Mouse (Mus musculus): ENCODE measurements around the gene Tcte3.
"Not testable (repeated sequence)": the region's sequence is repeated elsewhere in the genome, so short reads cannot be mapped to it uniquely, and the experiment has no call there.

Tcte3 gene

GRCm38 (mm10) chr17:15031414-15031813, 9.9 kb downstream of the Tcte3 start:
- DNase-seq (ENCODE audit: low spot score) = not testable (repeated sequence)

- DNase-seq (ENCODE audit: low spot score) = not testable (repeated sequence)
Observed at GRCm38 (mm10) chr17:15025513-15025912, 15.8 kb downstream of the Tcte3 start.

DNA sequence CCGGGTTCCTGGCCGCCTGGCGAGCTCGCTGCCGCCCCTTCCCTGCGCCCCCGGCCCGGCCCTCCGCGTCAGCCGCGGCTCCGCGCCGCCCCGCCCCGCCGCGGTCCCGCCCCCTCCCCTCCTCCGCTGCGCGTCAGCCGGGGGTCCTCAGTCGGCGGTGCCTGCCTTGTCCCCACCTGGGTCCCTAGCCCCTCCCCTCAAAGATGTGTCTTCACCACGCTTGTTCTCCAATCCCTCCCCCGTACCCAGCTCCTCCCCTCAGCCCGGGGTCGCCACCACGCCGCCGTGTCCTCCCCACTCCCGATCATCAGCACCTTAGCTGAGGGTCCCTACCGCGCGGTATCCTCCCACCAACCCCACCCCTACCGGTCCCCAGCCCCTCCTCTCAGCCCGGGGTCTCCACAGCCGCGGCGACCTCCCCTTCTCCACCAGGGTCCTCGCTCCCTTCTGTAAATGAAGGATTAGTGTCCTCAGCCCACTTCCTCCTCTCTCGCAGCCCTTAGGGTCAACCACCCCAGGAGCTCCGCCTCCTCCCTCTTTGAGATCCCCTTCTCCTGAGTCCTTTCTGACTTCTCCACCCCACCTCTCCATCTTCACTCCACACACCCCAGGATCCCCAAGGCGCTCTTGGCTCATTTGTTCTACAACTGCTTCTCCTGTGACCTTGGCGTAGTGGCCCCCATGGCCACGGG, 16.6 kb downstream of the Tcte3 start:
- DNase-seq (ENCODE audit: low spot score) = not testable (repeated sequence)

DNA sequence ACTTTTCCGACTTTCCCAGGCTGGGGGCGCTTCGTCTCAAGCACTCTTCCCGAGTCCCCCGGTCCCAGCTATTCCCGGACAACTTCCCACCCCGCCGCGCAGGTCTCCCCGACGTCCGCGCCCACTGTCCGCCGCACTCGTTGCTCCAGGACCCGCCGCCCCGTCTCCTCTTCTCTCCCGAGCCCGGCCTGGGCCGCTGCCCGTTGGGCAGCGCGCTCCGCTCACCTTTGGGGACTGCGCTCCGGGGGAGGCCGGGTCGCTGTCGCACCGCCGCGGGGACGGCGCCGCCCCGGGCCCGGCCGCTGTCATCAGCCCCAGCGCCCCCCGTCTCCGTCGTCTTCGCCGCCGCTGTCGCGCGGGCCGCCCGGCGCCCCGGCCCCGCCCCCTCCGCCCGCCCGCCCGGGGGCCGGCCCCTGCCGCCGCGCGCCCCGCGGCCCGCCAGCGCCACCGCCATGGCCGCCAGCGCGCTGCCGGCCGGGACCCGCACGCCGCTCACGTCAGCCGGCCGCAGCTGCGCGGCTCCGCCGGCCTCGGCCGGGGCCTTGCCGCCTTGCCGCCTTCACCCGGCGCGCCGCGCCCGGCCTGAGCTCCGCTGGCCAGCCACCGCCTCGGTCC, 17.3 kb downstream of the Tcte3 start:
- DNase-seq (ENCODE audit: low spot score) = not testable (repeated sequence)

GRCm38 (mm10) chr17:15021503-15022220, 19.6 kb downstream of the Tcte3 start:
- peak; percentile 4 for DNase-seq (ENCODE audit: low spot score)

DNA sequence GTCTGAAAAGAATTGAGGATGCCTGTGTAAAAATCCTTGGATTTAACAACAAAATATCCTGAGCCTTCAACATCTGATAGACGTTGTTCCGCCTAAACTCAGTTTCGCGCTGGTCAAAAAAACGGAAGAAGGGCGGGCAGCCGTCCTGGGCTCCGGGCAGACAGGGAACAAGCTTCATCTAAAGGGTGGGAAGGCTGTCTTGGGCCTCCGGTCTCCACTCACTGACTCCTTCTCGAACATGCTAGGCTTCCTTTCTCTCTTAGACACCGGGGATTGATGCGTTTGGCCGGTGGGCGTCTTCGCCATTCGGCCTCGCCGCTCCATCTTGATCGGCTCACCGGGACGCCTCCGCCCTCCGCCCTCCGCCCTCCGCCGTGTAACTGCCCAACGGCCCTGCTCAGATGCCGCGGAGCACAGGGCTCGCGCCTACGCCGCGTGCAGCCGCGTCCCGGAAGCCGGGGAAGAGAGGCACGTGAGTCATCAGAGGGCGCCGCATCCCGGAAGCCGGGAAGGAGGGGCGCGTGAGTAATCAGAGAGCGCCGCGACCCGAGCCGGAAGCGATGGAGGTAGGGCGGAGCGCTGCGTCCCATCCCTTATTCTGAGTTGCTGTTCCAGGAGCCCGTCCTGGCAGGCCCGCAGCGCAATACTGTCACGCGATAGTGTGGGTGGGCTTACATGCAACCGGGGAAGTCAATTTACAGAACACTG, 31.4 kb downstream of the Tcte3 start, which contains the start of gene Gm3435:
Gm3435 (plus strand) TSS at position 471 of the 708 bp plus-strand sequence.
- DNase-seq (ENCODE audit: low spot score) = not testable (repeated sequence)

DNA sequence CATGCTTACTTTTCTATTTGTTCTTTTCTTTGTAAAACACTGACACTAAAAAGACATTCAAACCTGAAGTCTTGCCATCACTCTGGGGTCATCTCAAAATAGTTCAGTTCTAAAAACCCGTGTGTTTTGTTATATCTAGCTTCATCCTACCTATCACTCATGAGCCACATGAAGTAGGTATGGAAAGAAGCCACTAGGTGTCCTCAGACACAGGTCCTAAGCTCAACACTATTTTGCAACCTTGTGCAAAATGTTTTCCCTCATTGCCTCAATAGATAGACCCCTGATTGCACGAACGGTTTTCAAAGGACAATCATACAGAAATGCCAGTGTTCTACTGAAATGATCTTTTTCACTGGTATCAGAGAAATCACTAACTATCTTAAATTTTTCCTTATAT, 32.2 kb downstream of the Tcte3 start:
- not testable (repeated sequence) for DNase-seq (ENCODE audit: low spot score)

GRCm38 (mm10) chr17:15000047-15000446, 41.2 kb downstream of the Tcte3 start:
- DNase-seq (ENCODE audit: low spot score) = not testable (repeated sequence)

GRCm38 (mm10) chr17:14994140-14994539, 47.1 kb downstream of the Tcte3 start:
- not testable (repeated sequence) for DNase-seq (ENCODE audit: low spot score)

- not testable (repeated sequence) for DNase-seq (ENCODE audit: low spot score)
Observed at GRCm38 (mm10) chr17:14993139-14993832, 48.0 kb downstream of the Tcte3 start.

- DNase-seq (ENCODE audit: low spot score) = not testable (repeated sequence)
Observed at GRCm38 (mm10) chr17:14992522-14993138, 48.7 kb downstream of the Tcte3 start.

- DNase-seq (ENCODE audit: low spot score) = not testable (repeated sequence)
Observed at GRCm38 (mm10) chr17:14990116-14990702, 51.1 kb downstream of the Tcte3 start.

- not testable (repeated sequence) for DNase-seq (ENCODE audit: low spot score)
Observed at GRCm38 (mm10) chr17:14978362-14979038, 62.8 kb downstream of the Tcte3 start, which contains the start of the genes 9030025P20Rik and Gm3417. Gene 9030025P20Rik (plus strand): TSS chr17:14978468. Gene Gm3417 (minus strand): TSS chr17:14978790.

DNA sequence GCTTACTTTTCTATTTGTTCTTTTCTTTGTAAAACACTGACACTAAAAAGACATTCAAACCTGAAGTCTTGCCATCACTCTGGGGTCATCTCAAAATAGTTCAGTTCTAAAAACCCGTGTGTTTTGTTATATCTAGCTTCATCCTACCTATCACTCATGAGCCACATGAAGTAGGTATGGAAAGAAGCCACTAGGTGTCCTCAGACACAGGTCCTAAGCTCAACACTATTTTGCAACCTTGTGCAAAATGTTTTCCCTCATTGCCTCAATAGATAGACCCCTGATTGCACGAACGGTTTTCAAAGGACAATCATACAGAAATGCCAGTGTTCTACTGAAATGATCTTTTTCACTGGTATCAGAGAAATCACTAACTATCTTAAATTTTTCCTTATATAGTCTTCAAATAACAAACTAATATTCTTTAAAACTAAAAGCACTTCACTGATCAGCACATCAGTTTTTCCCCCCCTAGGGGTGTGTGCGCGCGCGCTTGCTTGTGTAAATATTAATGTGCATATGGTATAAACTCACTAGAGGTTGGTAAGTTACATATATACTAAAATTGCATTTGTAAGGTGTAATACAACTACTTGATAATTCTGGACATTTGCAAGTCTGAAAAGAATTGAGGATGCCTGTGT, 63.4 kb downstream of the Tcte3 start:
- DNase-seq (ENCODE audit: low spot score) = not testable (repeated sequence)
